Comparison of ENCODE assay signal across 22 mouse cellular contexts in the genomic region with DNA sequence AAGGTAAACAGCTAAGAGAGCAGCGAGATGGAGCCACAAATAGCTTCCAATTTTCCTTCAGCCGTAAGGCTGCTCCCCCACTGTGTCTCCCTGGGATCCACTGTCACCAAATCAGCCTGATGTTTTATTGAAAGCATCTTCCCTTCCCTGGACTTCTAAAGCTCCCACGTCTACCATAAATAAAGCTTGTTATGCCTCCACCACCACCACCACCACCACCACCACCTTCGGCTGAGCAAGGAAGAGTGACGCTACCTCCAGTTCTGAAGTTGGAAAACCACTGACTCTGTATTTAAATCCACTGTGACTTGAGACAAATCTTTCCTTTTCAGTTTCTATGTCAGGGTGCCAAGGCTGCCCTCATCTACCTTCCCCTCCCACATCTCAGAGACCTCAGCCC.
"Had no signal": no experiment of that assay in that cellular context is flagged by ENCODE, and none has a peak within 500 bp of the region (broad histone marks: within the 10 kb centered on the region; RNA-seq: fewer than 3 reads in every experiment).

No protein-coding gene starts in this region.

- H3K27me3 ChIP-seq: liver, embryonic 13.5 days; liver, embryonic 15.5 days; megakaryocyte, embryonic 14.5 days; midbrain, embryonic 13.5 days; midbrain, embryonic 15.5 days; neural tube, embryonic 15.5 days had no signal

- H3K36me3 ChIP-seq: liver, embryonic 13.5 days; liver, embryonic 15.5 days; midbrain, embryonic 13.5 days; midbrain, embryonic 15.5 days; neural tube, embryonic 13.5 days; neural tube, embryonic 15.5 days had no signal

- H3K9ac ChIP-seq: liver, embryonic 13.5 days; liver, embryonic 15.5 days; liver, postnatal 0 days; midbrain, embryonic 13.5 days; midbrain, embryonic 15.5 days; neural tube, embryonic 13.5 days; neural tube, embryonic 15.5 days had no signal

- H3K4me2 ChIP-seq: liver, embryonic 11.5 days; liver, embryonic 13.5 days; liver, embryonic 15.5 days; midbrain, embryonic 11.5 days; midbrain, embryonic 13.5 days; midbrain, embryonic 15.5 days; neural tube, embryonic 13.5 days; neural tube, embryonic 15.5 days had no signal

- H3K27ac ChIP-seq: liver, embryonic 13.5 days; liver, embryonic 15.5 days; macrophage; midbrain, embryonic 13.5 days; midbrain, embryonic 15.5 days; neural tube, embryonic 13.5 days; neural tube, embryonic 15.5 days had no signal

- H3K4me1 ChIP-seq: liver, embryonic 13.5 days; liver, embryonic 15.5 days; megakaryocyte, embryonic 14.5 days had no signal

- DNase-seq: liver, embryonic 13.5 days; liver, postnatal 0 days; lung, postnatal 14 days; lung, postnatal 36 days; retina, postnatal 1 day; right cerebral cortex, adult 18-20 months; right cerebral cortex, postnatal 25 days; right cerebral cortex, postnatal 4 days; spleen, adult 18-20 months; thymus, adult 2 months; thymus, postnatal 25 days; thymus, postnatal 4 days had no signal

- H3K9me3 ChIP-seq: liver, embryonic 13.5 days; liver, embryonic 15.5 days; megakaryocyte, embryonic 14.5 days; midbrain, embryonic 13.5 days; midbrain, embryonic 15.5 days; neural tube, embryonic 13.5 days; neural tube, embryonic 15.5 days had no signal

- H3K4me3 ChIP-seq: liver, embryonic 13.5 days; liver, embryonic 15.5 days; megakaryocyte, embryonic 14.5 days; midbrain, embryonic 13.5 days; midbrain, embryonic 15.5 days; myocyte; neural tube, embryonic 13.5 days; neural tube, embryonic 15.5 days had no signal

- ATAC-seq: liver, postnatal 0 days; midbrain, embryonic 13.5 days; midbrain, embryonic 15.5 days had no signal
